In genomic region chr6:134643296-134643695, GRCm38 (mm10) we compare ENCODE assay signal across 17 mouse cellular contexts. TPM values are rescaled to one million over a fixed set of nuclear protein-coding genes. Genes with fewer than 3 reads are reported as not detected.
DNase-seq lines count a peak whose midpoint lies in the region; ATAC-seq and TF ChIP-seq lines count a peak whose summit lies in the region.
"Had no signal": no experiment of that assay in that cellular context is flagged by ENCODE, and none has a peak within 500 bp of the region (broad histone marks: within the 10 kb centered on the region; RNA-seq: fewer than 3 reads in every experiment).

No protein-coding gene starts in this region.

- no peaks in the 10 kb centered on the region for H3K9me3 ChIP-seq in liver, postnatal 0 days (ENCODE audit: low read length)
- H3K9me3 ChIP-seq: hindbrain, embryonic 13.5 days; limb, embryonic 10.5 days; liver, embryonic 15.5 days; neural tube, embryonic 15.5 days had no signal

- peak; percentile 44 for TF ChIP-seq CTCF in liver, postnatal 0 days (IDR thresholded peaks at IDR 0.05; ENCODE audit: low read depth)

- H3K4me3 ChIP-seq in liver, postnatal 0 days (ENCODE audit: low read depth, low read length) = no peak overlapping the region
- H3K4me3 ChIP-seq: erythroblast, embryonic 14.5 days; heart, adult 2 months; hindbrain, embryonic 13.5 days; limb, embryonic 10.5 days; liver, embryonic 15.5 days; neural tube, embryonic 15.5 days had no signal

- DNase-seq in liver, postnatal 0 days = no peak
- DNase-seq in liver = no peak
- peak; percentile 30 for DNase-seq in thymus, postnatal 4 days
- no peak for DNase-seq in thymus, postnatal 36 days
- DNase-seq in NIH3T3 (ENCODE audit: low read depth) = peak; percentile 20
- no peak for DNase-seq in cerebellum, adult 9-11 months
- DNase-seq in urinary bladder, postnatal 25 days (ENCODE audit: low spot score) = no peak
- DNase-seq: cerebellum, postnatal 25 days; gastrocnemius, postnatal 10 days; heart, adult 2 months; kidney, adult 11 months; right cerebral cortex, postnatal 4 days had no signal

- H3K36me3 ChIP-seq in liver, postnatal 0 days (replicated peaks; ENCODE audit: insufficient read depth, low read length) = peaks cover 6% of the 10 kb centered on the region; the same call in 1 of the 2 replicates
- H3K36me3 ChIP-seq: limb, embryonic 10.5 days had no signal

- no peak for ATAC-seq in liver, postnatal 0 days

- 86% methylated on average over 5 of the region's 5 CpGs for WGBS in liver, postnatal 0 days (ENCODE audit: insufficient replicate concordance)

- H3K27ac ChIP-seq in liver, postnatal 0 days (ENCODE audit: low read depth) = no peak overlapping the region
- H3K27ac ChIP-seq: heart, adult 2 months; hindbrain, embryonic 13.5 days; limb, embryonic 10.5 days; liver, embryonic 15.5 days; neural tube, embryonic 15.5 days had no signal

- H3K4me1 ChIP-seq in liver, postnatal 0 days (ENCODE audit: insufficient read depth) = peaks cover 9% of the 10 kb centered on the region; the same call in 1 of the 2 replicates

- no peak overlapping the region for H3K9ac ChIP-seq in liver, postnatal 0 days (replicated peaks)
- H3K9ac ChIP-seq: hindbrain, embryonic 13.5 days; liver, embryonic 15.5 days; neural tube, embryonic 15.5 days had no signal

- H3K4me2 ChIP-seq in liver, postnatal 0 days (ENCODE audit: low read depth, low read length) = no peak overlapping the region
- H3K4me2 ChIP-seq: hindbrain, embryonic 13.5 days; neural tube, embryonic 15.5 days had no signal

- H3K27me3 ChIP-seq in liver, postnatal 0 days (ENCODE audit: insufficient read depth, low read length) = no peaks in the 10 kb centered on the region
- H3K27me3 ChIP-seq: hindbrain, embryonic 13.5 days; liver, embryonic 15.5 days; neural tube, embryonic 15.5 days had no signal

- no peak for TF ChIP-seq EP300 in liver, postnatal 0 days (IDR thresholded peaks at IDR 0.05; ENCODE audit: low read depth)

RNA-seq across cellular contexts. Expression of gene Borcs5, which starts 4.0 kb away (rescaled TPM):
- polyA plus RNA-seq in liver, postnatal 0 days (2015; fragmentation: Nextera tagmentation; extraction: Ambion mirVana) = 8.2 and 8.3 TPM in 2 replicates

RNA-seq across cellular contexts. Expression of gene Mansc1, which starts 11.0 kb away (rescaled TPM):
- polyA plus RNA-seq in liver, postnatal 0 days (2015; fragmentation: Nextera tagmentation; extraction: Ambion mirVana) = 1.6 TPM in 2 replicates
- polyA plus RNA-seq: erythroblast, embryonic 14.5 days had no signal

Comparison
In these comparisons a context has a peak if more than half of its experiments do, and no peak if none do; other contexts are left out.
1. DNase-seq: peak in thymus, postnatal 4 days (single experiment) and NIH3T3 (single experiment); none in liver, postnatal 0 days (single experiment), liver (single experiment), thymus, postnatal 36 days (0 of 2), cerebellum, adult 9-11 months (single experiment) and urinary bladder, postnatal 25 days (single experiment).